Mouse (Mus musculus) testis, adult 2 months (tissue): ENCODE data around the gene Gata1. TPM values are rescaled to one million over a fixed set of nuclear protein-coding genes. Genes with fewer than 3 reads are reported as not detected.
"Not testable (repeated sequence)": the region's sequence is repeated elsewhere in the genome, so short reads cannot be mapped to it uniquely, and the experiment has no call there.

ENCODE experiments used
- H3K27ac ChIP-seq: fragments of 200-500 bp; 2 replicates; pipeline ENCODE4 v1.5.1; 2012; ENCODE audit warnings: low read depth, low read length; ENCODE audit not compliant: control insufficient read depth, insufficient read depth
- H3K27me3 ChIP-seq: fragments of 200-500 bp; 2 replicates; pipeline ENCODE4 v1.6.1; 2012; ENCODE audit warnings: mild to moderate bottlenecking, low read length, moderate library complexity; ENCODE audit not compliant: control insufficient read depth, insufficient read depth
- H3K36me3 ChIP-seq: fragments of 200-500 bp; 2 replicates; pipeline ENCODE4 v1.6.1; 2012; ENCODE audit warnings: mild to moderate bottlenecking, low read length; ENCODE audit not compliant: control insufficient read depth, insufficient read depth
- H3K4me1 ChIP-seq: fragments of 200-500 bp; 2 replicates; pipeline ENCODE4 v1.6.1; 2012; ENCODE audit warnings: low read length; ENCODE audit not compliant: control insufficient read depth, insufficient read depth
- H3K4me3 ChIP-seq: fragments of 200-500 bp; 2 replicates; pipeline ENCODE4 v1.5.1; 2012; ENCODE audit warnings: low read depth, mild to moderate bottlenecking, low read length, moderate library complexity, mixed read lengths; ENCODE audit not compliant: control insufficient read depth
- CTCF ChIP-seq: fragments of 200-500 bp; IDR thresholded peaks from 2 replicates; pipeline ENCODE4 v1.5.1; 2012; ENCODE audit warnings: low read depth, mild to moderate bottlenecking, inconsistent platforms, low read length, moderate library complexity; ENCODE audit not compliant: control insufficient read depth, insufficient read depth, insufficient replicate concordance
- POLR2A ChIP-seq: fragments of 200-500 bp; IDR thresholded peaks from 2 replicates; pipeline ENCODE4 v1.6.1; 2012; ENCODE audit warnings: low read depth, mild to moderate bottlenecking, inconsistent platforms, low read length, moderate library complexity; ENCODE audit not compliant: control insufficient read depth
- polyA plus RNA-seq: library from polyadenylated mRNA; depleted of rRNA; stranded (reverse); fragments of >200 nt; gene quantifications from 2 replicates; pipeline ENCODE4 v1.2.3, GENCODE M21; 2012; rRNA removed

Gene Gata1
- polyA plus RNA-seq: 16.8 and 22.1 TPM in 2 replicates

GRCm38 (mm10) chrX:7977892-7978291 is at the start of gene Gata1:
TSS of gene Gata1 (minus strand) at chrX:7978071.
- no peak within 1 kb of the TSS for H3K4me3 ChIP-seq
- H3K4me1 ChIP-seq: no peaks in the 10 kb centered on the region
- no peaks in the 10 kb centered on the region for H3K36me3 ChIP-seq
- H3K27ac ChIP-seq: no peak within 1 kb of the TSS
- H3K27me3 ChIP-seq: no peaks in the 10 kb centered on the region
- TF ChIP-seq CTCF: no peak
- TF ChIP-seq POLR2A: no peak

- no peak for TF ChIP-seq CTCF
- TF ChIP-seq POLR2A: no peak
- Histone ChIP-seq H3K4me1 (no peaks in the 10 kb centered on the region), H3K27me3 (no peaks in the 10 kb centered on the region)
Measured at GRCm38 (mm10) chrX:8026811-8027210, 48.9 kb upstream of the Gata1 start.

GRCm38 (mm10) chrX:8024795-8025194 is 46.9 kb upstream of the Gata1 start:
- no peak overlapping the region for H3K27ac ChIP-seq
- TF ChIP-seq POLR2A (no peak), CTCF (no peak)
- no peaks in the 10 kb centered on the region for H3K27me3 ChIP-seq
- H3K4me1 ChIP-seq: no peaks in the 10 kb centered on the region
- no peaks in the 10 kb centered on the region for H3K36me3 ChIP-seq
- no peak overlapping the region for H3K4me3 ChIP-seq

More at GRCm38 (mm10) chrX:8026811-8027210, 48.9 kb upstream of the Gata1 start:
- H3K27ac ChIP-seq: no peak overlapping the region
- H3K36me3 ChIP-seq: no peaks in the 10 kb centered on the region
- no peak overlapping the region for H3K4me3 ChIP-seq

GRCm38 (mm10) chrX:8020111-8020778 is 42.4 kb upstream of the Gata1 start:
- TF ChIP-seq CTCF (no peak), POLR2A (no peak)
- Histone ChIP-seq H3K4me1 (no peaks in the 10 kb centered on the region), H3K27ac (no peak overlapping the region), H3K4me3 (no peak overlapping the region), H3K27me3 (no peaks in the 10 kb centered on the region), H3K36me3 (no peaks in the 10 kb centered on the region)

GRCm38 (mm10) chrX:8018286-8018685 is 40.4 kb upstream of the Gata1 start, which contains the start of gene Glod5:
TSS of gene Glod5 (minus strand) at chrX:8018492.
- Histone ChIP-seq H3K4me1 (no peaks in the 10 kb centered on the region), H3K36me3 (no peaks in the 10 kb centered on the region), H3K27ac (no peak within 1 kb of the TSS), H3K27me3 (no peaks in the 10 kb centered on the region), H3K4me3 (no peak within 1 kb of the TSS)
- TF ChIP-seq CTCF (no peak), POLR2A (no peak)

- H3K4me1 ChIP-seq: no peaks in the 10 kb centered on the region
- H3K27me3 ChIP-seq: no peaks in the 10 kb centered on the region
- no peak overlapping the region for H3K27ac ChIP-seq
- H3K4me3 ChIP-seq: no peak overlapping the region
- no peak for TF ChIP-seq POLR2A
- TF ChIP-seq CTCF: no peak
- H3K36me3 ChIP-seq: no peaks in the 10 kb centered on the region
Measured at GRCm38 (mm10) chrX:8017142-8017541, 39.3 kb upstream of the Gata1 start.

- not testable (repeated sequence) for H3K27ac ChIP-seq, H3K4me1 ChIP-seq, H3K36me3 ChIP-seq, H3K4me3 ChIP-seq, H3K27me3 ChIP-seq
Measured at GRCm38 (mm10) chrX:8015675-8016074, 37.8 kb upstream of the Gata1 start.
